Mouse (Mus musculus): ENCODE measurements at regions not wholly inside any gene's neighbourhood (a gene's known extent, or its start where the extent isn't known, plus 50 kb on each side); places are given as distances from the start of the nearest gene placed in this dataset.

DNA sequence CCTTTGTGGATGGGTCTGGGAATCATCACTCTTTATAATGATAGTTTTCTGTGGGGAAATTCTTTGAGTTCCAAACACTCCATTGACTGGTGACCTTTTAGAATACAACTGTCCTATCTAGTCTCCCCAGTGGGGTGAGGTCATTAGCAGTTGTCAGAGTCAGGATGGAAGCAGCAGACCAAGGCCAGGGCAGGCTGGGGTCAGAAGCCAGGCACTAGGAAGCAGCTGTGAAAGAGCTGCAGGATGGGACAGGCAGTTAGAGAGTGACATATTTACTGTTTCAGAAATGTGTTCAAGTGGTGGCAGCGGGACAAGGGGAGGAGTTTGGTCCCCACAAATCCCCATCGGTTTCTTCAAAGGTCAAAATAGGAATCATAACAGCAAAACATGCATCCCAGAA lies 99.1 kb upstream of the Rbms1 start:
- no peak for TF ChIP-seq CTCF (IDR thresholded peaks at IDR 0.05; ENCODE audit: low read depth, low read length)
- TF ChIP-seq EP300 (IDR thresholded peaks at IDR 0.05; ENCODE audit: insufficient read depth, low read depth, low read length), result no peak

Measured in ES-Bruce4 (cell line).